Mouse (Mus musculus) liver, postnatal 0 days (tissue): Measurements from ENCODE around the gene Kcnt1. TPM values are rescaled to one million over a fixed set of nuclear protein-coding genes. Genes with fewer than 3 reads are reported as not detected.

ENCODE experiments used
- ATAC-seq: fragments of 200-750 bp; cut with Nextera tagmentation; 2 replicates; pipeline ENCODE4 v1.8.0; 2017; ENCODE audit warnings: mild to moderate bottlenecking, moderate library complexity
- DNase-seq: peaks from one replicate; pipeline ENCODE4 v3.0.0-alpha.2; 2016
- H3K27ac ChIP-seq: fragments of 300-500 bp; sonication (generic); 2 replicates; pipeline ENCODE4 v1.5.1; 2014; ENCODE audit warnings: antibody characterized with exemption, moderate library complexity, mild to moderate bottlenecking, low read depth
- H3K27me3 ChIP-seq: fragments of 300-500 bp; sonication (generic); 2 replicates; pipeline ENCODE4 v1.6.1; 2014; ENCODE audit warnings: low read length, control low read depth, mixed read lengths; ENCODE audit not compliant: insufficient read depth
- H3K36me3 ChIP-seq: fragments of 300-500 bp; sonication (generic); replicated peaks from 2 replicates; pipeline ENCODE4 v1.6.1; 2014; ENCODE audit warnings: mild to moderate bottlenecking, control low read depth, low read length, moderate library complexity, mixed read lengths; ENCODE audit not compliant: insufficient read depth
- H3K4me1 ChIP-seq: fragments of 300-500 bp; sonication (generic); 2 replicates; pipeline ENCODE4 v1.6.1; 2014; ENCODE audit warnings: antibody characterized with exemption, mild to moderate bottlenecking, control low read depth; ENCODE audit not compliant: insufficient read depth
- H3K4me2 ChIP-seq: fragments of 300-500 bp; sonication (generic); 2 replicates; pipeline ENCODE4 v1.6.1; 2014; ENCODE audit warnings: low read depth, mild to moderate bottlenecking, low read length, moderate library complexity, mixed read lengths
- H3K4me3 ChIP-seq: fragments of 300-500 bp; sonication (generic); 2 replicates; pipeline ENCODE4 v1.5.1; 2014; ENCODE audit warnings: low read depth, low read length
- H3K9ac ChIP-seq: fragments of 300-500 bp; sonication (generic); replicated peaks from 2 replicates; pipeline ENCODE4 v1.6.1; 2014; ENCODE audit warnings: mild to moderate bottlenecking, moderate library complexity
- H3K9me3 ChIP-seq: fragments of 300-500 bp; sonication (generic); 2 replicates; pipeline ENCODE4 v1.6.1; 2016; ENCODE audit warnings: mild to moderate bottlenecking, control low read depth, low read length, mixed read lengths
- CTCF ChIP-seq: sonication (generic); IDR thresholded peaks from 2 replicates; pipeline ENCODE4 v1.5.1; 2016; ENCODE audit warnings: antibody characterized with exemption, low read depth
- EP300 ChIP-seq: IDR thresholded peaks from 2 replicates; pipeline ENCODE4 v1.6.1; 2016; ENCODE audit warnings: antibody characterized with exemption, low read depth, mild to moderate bottlenecking
- WGBS: fragments of 180-500 bp; shearing (Covaris S2); extraction: QIAGEN DNeasy Blood & Tissue Kit; methylation state at CpG from one replicate; pipeline ENCODE4 v1.1.7; 2014; ENCODE audit not compliant: insufficient replicate concordance; 5-methylcytosine and 5-hydroxymethylcytosine counted together
- polyA plus RNA-seq: library from polyadenylated mRNA; unstranded; fragments of >200 nt; fragmentation: Nextera tagmentation; extraction: Ambion mirVana; gene quantifications from 2 replicates; pipeline ENCODE4 v1.2.1, GENCODE M21; 2015

The Kcnt1 gene
- polyA plus RNA-seq, 1 experiment from 2014 or later: 0.11 TPM

DNA sequence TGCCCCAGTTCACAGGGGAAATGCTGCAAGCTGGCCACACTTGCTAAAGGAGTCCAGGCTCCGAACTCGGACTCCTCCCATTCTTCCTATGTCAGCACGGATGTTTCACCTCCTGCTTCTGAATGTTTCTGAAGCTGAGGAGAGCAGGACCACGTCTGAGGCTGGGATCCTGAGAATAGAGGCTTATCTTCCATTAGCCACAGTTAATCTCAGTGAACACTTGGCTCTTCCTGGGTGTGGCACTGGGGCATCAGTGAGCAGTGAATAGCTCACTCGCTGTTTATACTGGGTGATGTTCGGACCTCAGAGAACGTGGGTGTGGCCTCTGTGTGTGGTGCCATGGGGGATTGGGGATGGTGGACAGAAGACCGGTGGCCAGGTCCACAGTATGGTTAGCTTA lies 23.7 kb downstream of the Kcnt1 start:
- ATAC-seq: peak; percentile 56

DNA sequence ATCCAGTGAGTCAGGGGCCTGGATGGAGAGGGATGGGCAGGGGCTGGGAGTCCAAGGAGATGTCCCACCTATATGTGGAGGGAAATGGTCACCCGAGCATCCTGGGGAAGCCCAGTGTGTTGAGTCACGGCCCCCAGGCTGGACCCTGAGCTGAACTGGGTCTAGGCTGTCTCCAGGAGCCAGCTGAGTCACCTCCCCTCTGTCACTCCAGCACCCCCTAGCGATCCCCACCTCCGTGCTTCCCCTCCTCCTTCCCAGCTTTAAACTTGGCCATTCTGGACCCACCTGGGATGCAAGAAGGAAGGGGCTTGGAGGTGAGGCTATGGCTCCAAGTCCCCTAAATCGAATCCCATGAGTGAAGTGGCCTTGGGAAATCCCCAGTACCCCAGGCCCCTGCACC lies 24.6 kb downstream of the Kcnt1 start:
- ATAC-seq: no peak

More for the DNA sequence above, 23.7 kb downstream of the Kcnt1 start:
- Histone ChIP-seq H3K27ac (no peak overlapping the region), H3K27me3 (no peaks in the 10 kb centered on the region), H3K4me1 (no peaks in the 10 kb centered on the region), H3K4me3 (no peak overlapping the region), H3K9ac (no peak overlapping the region), H3K36me3 (no peaks in the 10 kb centered on the region), H3K9me3 (no peaks in the 10 kb centered on the region), H3K4me2 (no peak overlapping the region)
- 50% methylated on average over 8 of the region's 8 CpGs for WGBS
- no peak for DNase-seq
- no peak for TF ChIP-seq EP300
- TF ChIP-seq CTCF: no peak

DNA sequence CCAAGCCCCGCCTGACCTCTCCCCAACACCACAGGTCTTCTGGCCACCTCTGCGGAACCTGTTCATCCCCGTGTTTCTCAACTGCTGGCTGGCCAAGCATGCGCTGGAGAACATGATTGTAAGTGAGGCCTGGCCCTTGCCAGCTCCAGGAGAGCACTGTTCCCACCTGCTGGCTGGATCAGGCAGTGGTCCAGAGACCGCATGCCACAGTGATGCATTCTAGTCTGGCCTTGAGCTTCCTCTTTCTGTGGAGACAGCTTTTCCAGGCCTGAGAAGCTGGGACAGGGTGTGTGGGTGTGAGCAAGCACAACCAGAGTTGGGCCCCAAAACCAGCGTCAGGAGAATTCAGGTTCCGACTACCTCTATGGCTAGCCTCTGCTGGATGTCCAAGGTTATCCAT lies 28.9 kb downstream of the Kcnt1 start:
- Histone ChIP-seq H3K36me3 (no peaks in the 10 kb centered on the region), H3K9ac (no peak overlapping the region), H3K4me1 (no peaks in the 10 kb centered on the region), H3K27me3 (no peaks in the 10 kb centered on the region), H3K4me2 (no peak overlapping the region), H3K9me3 (no peaks in the 10 kb centered on the region), H3K4me3 (no peak overlapping the region), H3K27ac (no peak overlapping the region)
- 57% methylated on average over 7 of the region's 7 CpGs for WGBS
- no peak for DNase-seq
- no peak for ATAC-seq
- TF ChIP-seq CTCF (0 out of 2 replicates have a peak, but pooled peaks have one; percentile 8), EP300 (no peak)

More for the DNA sequence above, 24.6 kb downstream of the Kcnt1 start:
- no peak overlapping the region for H3K4me2 ChIP-seq
- DNase-seq: no peak
- no peaks in the 10 kb centered on the region for H3K9me3 ChIP-seq
- H3K9ac ChIP-seq: no peak overlapping the region
- no peaks in the 10 kb centered on the region for H3K27me3 ChIP-seq
- TF ChIP-seq CTCF (no peak), EP300 (no peak)
- H3K36me3 ChIP-seq: no peaks in the 10 kb centered on the region
- H3K4me3 ChIP-seq: no peak overlapping the region
- H3K27ac ChIP-seq: no peak overlapping the region
- 22% methylated on average over 5 of the region's 5 CpGs for WGBS
- H3K4me1 ChIP-seq: no peaks in the 10 kb centered on the region

DNA sequence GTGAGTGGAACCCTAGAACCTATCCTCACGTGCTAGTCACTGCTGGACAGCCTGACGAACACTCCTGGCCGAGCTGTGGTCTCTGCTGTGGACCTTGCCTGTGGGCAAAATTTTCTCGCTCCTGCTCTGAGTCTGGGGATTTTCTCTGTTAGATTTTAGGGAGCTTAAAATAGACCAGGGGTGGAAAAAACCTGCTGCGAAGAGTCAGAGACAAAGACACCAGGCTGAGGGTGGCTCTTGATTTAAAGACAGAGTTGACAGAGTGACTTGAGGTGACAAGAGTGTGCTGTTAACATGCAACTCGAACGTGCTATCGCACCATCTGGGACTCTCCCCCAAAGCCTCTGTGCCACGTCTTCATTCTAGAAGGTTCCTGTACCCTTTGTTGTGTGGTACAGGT lies 35.4 kb downstream of the Kcnt1 start:
- no peaks in the 10 kb centered on the region for H3K4me1 ChIP-seq
- H3K4me2 ChIP-seq: no peak overlapping the region
- H3K27ac ChIP-seq: no peak overlapping the region
- H3K27me3 ChIP-seq: no peaks in the 10 kb centered on the region
- no peak for DNase-seq
- WGBS: 70% methylated on average over 9 of the region's 9 CpGs
- no peak for ATAC-seq
- no peak overlapping the region for H3K4me3 ChIP-seq
- no peak overlapping the region for H3K9ac ChIP-seq
- no peak for TF ChIP-seq EP300
- TF ChIP-seq CTCF: no peak
- no peaks in the 10 kb centered on the region for H3K36me3 ChIP-seq
- no peaks in the 10 kb centered on the region for H3K9me3 ChIP-seq

DNA sequence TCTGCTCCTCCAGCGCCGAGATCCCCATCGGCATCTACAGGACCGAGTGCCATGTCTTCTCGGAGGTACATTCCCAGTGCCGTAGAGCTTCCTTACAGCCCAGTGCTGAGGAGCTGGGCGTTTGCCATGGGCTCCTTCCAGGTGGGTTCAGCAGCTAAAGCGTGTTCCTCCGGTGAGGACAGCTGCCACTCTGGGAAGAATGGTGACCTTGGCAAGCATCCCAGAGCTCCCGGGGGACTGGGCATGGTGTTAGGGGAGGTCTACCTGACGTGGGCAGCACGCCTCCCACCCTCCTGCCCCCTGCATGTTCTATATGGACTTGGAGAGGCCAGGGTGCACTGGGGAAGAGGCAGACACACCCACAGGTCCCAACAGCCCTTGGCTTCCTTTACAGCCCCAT lies 46.3 kb downstream of the Kcnt1 start:
- H3K4me3 ChIP-seq: no peak overlapping the region
- ATAC-seq (no peak), DNase-seq (no peak)
- H3K9ac ChIP-seq: no peak overlapping the region
- H3K27me3 ChIP-seq: no peaks in the 10 kb centered on the region
- no peaks in the 10 kb centered on the region for H3K36me3 ChIP-seq
- no peak overlapping the region for H3K27ac ChIP-seq
- TF ChIP-seq EP300: no peak
- no peak for TF ChIP-seq CTCF
- WGBS: 72% methylated on average over 12 of the region's 12 CpGs
- H3K4me2 ChIP-seq: no peak overlapping the region
- H3K9me3 ChIP-seq: no peaks in the 10 kb centered on the region
- no peaks in the 10 kb centered on the region for H3K4me1 ChIP-seq

DNA sequence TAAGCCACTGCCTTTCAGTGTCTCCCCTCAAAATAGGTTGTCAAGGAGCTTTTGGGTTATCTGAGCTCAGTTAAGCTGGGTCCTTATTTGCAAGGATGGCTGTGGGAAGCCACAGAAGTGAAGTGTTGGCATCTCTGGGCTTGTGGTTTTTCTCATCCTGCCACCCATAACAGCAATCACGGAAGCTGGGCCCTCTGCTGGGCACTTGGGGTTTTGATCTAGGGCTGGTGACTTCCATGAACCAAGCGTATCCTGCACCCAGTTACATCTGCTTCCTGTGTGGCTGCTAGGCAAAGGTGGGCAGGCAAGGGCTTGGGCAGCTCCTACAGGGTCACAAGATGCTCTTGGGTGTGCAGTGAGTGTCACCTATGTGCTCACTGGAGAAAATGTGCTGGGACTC lies 49.7 kb downstream of the Kcnt1 start:
- H3K27ac ChIP-seq: no peak overlapping the region
- no peak overlapping the region for H3K4me2 ChIP-seq
- no peak for ATAC-seq
- no peaks in the 10 kb centered on the region for H3K4me1 ChIP-seq
- no peak overlapping the region for H3K9ac ChIP-seq
- peak; percentile 35 for DNase-seq
- TF ChIP-seq EP300 (no peak), CTCF (peak; percentile 57)
- H3K27me3 ChIP-seq: no peaks in the 10 kb centered on the region
- no peak overlapping the region for H3K4me3 ChIP-seq
- no peaks in the 10 kb centered on the region for H3K9me3 ChIP-seq
- H3K36me3 ChIP-seq: no peaks in the 10 kb centered on the region
- 19% methylated on average over 2 of the region's 2 CpGs for WGBS

DNA sequence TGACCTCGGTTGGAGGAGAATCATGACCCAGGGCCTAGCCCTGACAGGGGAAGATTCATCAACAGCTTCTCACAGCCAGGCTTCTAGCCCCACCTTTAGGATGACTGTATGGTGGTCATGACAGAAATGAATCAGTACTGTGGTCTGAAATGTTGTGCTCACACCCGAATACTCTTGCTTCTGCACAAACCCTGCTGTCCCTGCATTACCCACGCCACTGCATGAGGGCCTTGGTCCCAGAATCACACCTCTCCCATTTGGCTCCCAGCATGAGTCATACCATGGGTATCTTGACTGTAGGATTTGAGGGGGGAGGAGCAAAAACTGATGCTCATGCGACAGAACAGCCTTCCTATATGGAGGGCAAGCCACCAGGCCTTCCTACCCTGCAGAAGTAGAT lies 50.7 kb downstream of the Kcnt1 start:
- Histone ChIP-seq H3K36me3 (no peaks in the 10 kb centered on the region), H3K9me3 (no peaks in the 10 kb centered on the region), H3K9ac (no peak overlapping the region), H3K4me3 (no peak overlapping the region), H3K4me1 (no peaks in the 10 kb centered on the region), H3K27ac (no peak overlapping the region), H3K4me2 (no peak overlapping the region), H3K27me3 (no peaks in the 10 kb centered on the region)
- ATAC-seq (no peak), DNase-seq (no peak)
- TF ChIP-seq CTCF: 0 out of 2 replicates have a peak, but pooled peaks have one; percentile 11
- TF ChIP-seq EP300: no peak
- 64% methylated on average over 4 of the region's 4 CpGs for WGBS
